Mouse (Mus musculus): ENCODE measurements around the gene Nt5c. TPM values are rescaled to one million over a fixed set of nuclear protein-coding genes. Genes with fewer than 3 reads are reported as not detected.

Nt5c gene
- polyA plus RNA-seq, 1 experiment: not detected

GRCm38 (mm10) chr11:115448998-115449397 is 42.7 kb downstream of the Nt5c start:
- Histone ChIP-seq H3K4me3 (ENCODE audit: insufficient read depth, low read depth, low read length) (no peak overlapping the region), H3K27ac (ENCODE audit: insufficient read depth, low read depth, low read length) (no peak overlapping the region), H3K4me1 (ENCODE audit: control insufficient read depth, insufficient read depth, low read length) (no peaks in the 10 kb centered on the region)
- no peak for TF ChIP-seq CTCF (IDR thresholded peaks at IDR 0.05; ENCODE audit: insufficient read depth, low read depth, low read length)
- TF ChIP-seq POLR2A (IDR thresholded peaks at IDR 0.05; ENCODE audit: insufficient read depth, low read depth, low read length): no peak
- 71% methylated on average over 7 of the region's 7 CpGs for WGBS

- Histone ChIP-seq H3K27ac (ENCODE audit: insufficient read depth, low read depth, low read length) (no peak overlapping the region), H3K4me3 (ENCODE audit: insufficient read depth, low read depth, low read length) (no peak overlapping the region), H3K4me1 (ENCODE audit: control insufficient read depth, insufficient read depth, low read length) (no peaks in the 10 kb centered on the region)
- 93% methylated on average over 16 of the region's 16 CpGs for WGBS
- no peak for TF ChIP-seq CTCF (IDR thresholded peaks at IDR 0.05; ENCODE audit: insufficient read depth, low read depth, low read length)
- no peak for TF ChIP-seq POLR2A (IDR thresholded peaks at IDR 0.05; ENCODE audit: insufficient read depth, low read depth, low read length)
These were observed 43.6 kb downstream of the Nt5c start for GRCm38 (mm10) chr11:115448075-115448474.

- 90% methylated on average over 11 of the region's 11 CpGs for WGBS
- TF ChIP-seq CTCF (IDR thresholded peaks at IDR 0.05; ENCODE audit: insufficient read depth, low read depth, low read length) (no peak), POLR2A (IDR thresholded peaks at IDR 0.05; ENCODE audit: insufficient read depth, low read depth, low read length) (no peak)
- H3K4me3 ChIP-seq (ENCODE audit: insufficient read depth, low read depth, low read length): no peak overlapping the region
These were observed 44.3 kb downstream of the Nt5c start for GRCm38 (mm10) chr11:115447321-115447885.

DNA sequence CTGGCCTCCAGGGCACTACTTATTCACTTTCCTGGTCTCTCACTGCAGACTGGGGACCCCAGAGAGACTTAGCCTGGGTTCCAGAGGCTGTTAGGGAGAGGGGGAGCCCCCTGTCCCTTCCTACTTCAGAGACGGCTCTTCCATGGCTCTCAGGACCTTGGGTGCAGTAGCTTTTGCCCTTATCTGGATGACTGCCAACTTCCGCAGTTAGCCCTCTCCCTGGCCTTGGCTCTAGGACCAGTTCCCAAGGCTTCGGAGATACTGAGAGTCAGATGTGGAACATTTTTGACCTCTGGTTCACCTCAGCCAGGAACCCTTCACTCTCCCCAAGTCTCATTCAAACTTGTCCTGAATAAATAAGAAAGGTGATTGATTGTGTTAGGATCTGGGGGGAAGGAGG is 44.8 kb downstream of the Nt5c start:
- WGBS: 76% methylated on average over 3 of the region's 3 CpGs
- TF ChIP-seq POLR2A (IDR thresholded peaks at IDR 0.05; ENCODE audit: insufficient read depth, low read depth, low read length): no peak
- no peak for TF ChIP-seq CTCF (IDR thresholded peaks at IDR 0.05; ENCODE audit: insufficient read depth, low read depth, low read length)
- Histone ChIP-seq H3K4me3 (ENCODE audit: insufficient read depth, low read depth, low read length) (no peak overlapping the region), H3K4me1 (ENCODE audit: control insufficient read depth, insufficient read depth, low read length) (no peaks in the 10 kb centered on the region), H3K27ac (ENCODE audit: insufficient read depth, low read depth, low read length) (no peak overlapping the region)

More at GRCm38 (mm10) chr11:115447321-115447885, 44.3 kb downstream of the Nt5c start:
- Histone ChIP-seq H3K27ac (ENCODE audit: insufficient read depth, low read depth, low read length) (no peak overlapping the region), H3K4me1 (ENCODE audit: control insufficient read depth, insufficient read depth, low read length) (no peaks in the 10 kb centered on the region)

- WGBS: 63% methylated on average over 15 of the region's 15 CpGs
- no peak overlapping the region for H3K27ac ChIP-seq (ENCODE audit: insufficient read depth, low read depth, low read length)
These were observed 50.2 kb downstream of the Nt5c start for GRCm38 (mm10) chr11:115441417-115441816.

More at GRCm38 (mm10) chr11:115441417-115441816, 50.2 kb downstream of the Nt5c start:
- Histone ChIP-seq H3K4me1 (ENCODE audit: control insufficient read depth, insufficient read depth, low read length) (peaks cover 1% of the 10 kb centered on the region), H3K4me3 (ENCODE audit: insufficient read depth, low read depth, low read length) (no peak overlapping the region)
- TF ChIP-seq CTCF (IDR thresholded peaks at IDR 0.05; ENCODE audit: insufficient read depth, low read depth, low read length): no peak
- TF ChIP-seq POLR2A (IDR thresholded peaks at IDR 0.05; ENCODE audit: insufficient read depth, low read depth, low read length): no peak

Other genes starting within 250 kb of the Nt5c start
- gene Grin2c, start 224.6 kb downstream of the Nt5c start, polyA plus RNA-seq (2012; ENCODE audit: insufficient read depth, insufficient read length, low replicate concordance, missing spikeins): not detected in 2 replicates
- not detected in 2 replicates for gene Fdxr, start 214.8 kb downstream of the Nt5c start, polyA plus RNA-seq (2012; ENCODE audit: insufficient read depth, insufficient read length, low replicate concordance, missing spikeins)
- not detected in 2 replicates for gene Fads6, start 194.2 kb downstream of the Nt5c start, polyA plus RNA-seq (2012; ENCODE audit: insufficient read depth, insufficient read length, low replicate concordance, missing spikeins)
- gene Otop2, start 184.7 kb downstream of the Nt5c start, polyA plus RNA-seq (2012; ENCODE audit: insufficient read depth, insufficient read length, low replicate concordance, missing spikeins): not detected in 2 replicates
- not detected in 2 replicates for gene Ush1g, start 169.8 kb downstream of the Nt5c start, polyA plus RNA-seq (2012; ENCODE audit: insufficient read depth, insufficient read length, low replicate concordance, missing spikeins)
- not detected in 2 replicates for gene Otop3, start 157.1 kb downstream of the Nt5c start, polyA plus RNA-seq (2012; ENCODE audit: insufficient read depth, insufficient read length, low replicate concordance, missing spikeins)
- gene Hid1, start 124.1 kb downstream of the Nt5c start, polyA plus RNA-seq (2012; ENCODE audit: insufficient read depth, insufficient read length, low replicate concordance, missing spikeins): not detected in 2 replicates
- gene Cdr2l, start 109.9 kb downstream of the Nt5c start, polyA plus RNA-seq (2012; ENCODE audit: insufficient read depth, insufficient read length, low replicate concordance, missing spikeins): not detected in 2 replicates
- not detected in 2 replicates for gene Mrpl58, start 88.1 kb downstream of the Nt5c start, polyA plus RNA-seq (2012; ENCODE audit: insufficient read depth, insufficient read length, low replicate concordance, missing spikeins)
- gene Atp5h, start 71.9 kb downstream of the Nt5c start, polyA plus RNA-seq (2012; ENCODE audit: insufficient read depth, insufficient read length, low replicate concordance, missing spikeins): not detected in 2 replicates
- not detected in 2 replicates for gene Kctd2, start 71.7 kb downstream of the Nt5c start, polyA plus RNA-seq (2012; ENCODE audit: insufficient read depth, insufficient read length, low replicate concordance, missing spikeins)
- not detected in 2 replicates for gene Trim80, start 51.3 kb downstream of the Nt5c start, polyA plus RNA-seq (2012; ENCODE audit: insufficient read depth, insufficient read length, low replicate concordance, missing spikeins)
- gene Slc16a5, start 29.4 kb downstream of the Nt5c start, polyA plus RNA-seq (2012; ENCODE audit: insufficient read depth, insufficient read length, low replicate concordance, missing spikeins): not detected in 2 replicates
- not detected in 2 replicates for gene Armc7, start 16.2 kb downstream of the Nt5c start, polyA plus RNA-seq (2012; ENCODE audit: insufficient read depth, insufficient read length, low replicate concordance, missing spikeins)
- not detected in 2 replicates for gene Jpt1, start 22.5 kb upstream of the Nt5c start, polyA plus RNA-seq (2012; ENCODE audit: insufficient read depth, insufficient read length, low replicate concordance, missing spikeins)
- gene Sumo2, start 44.4 kb upstream of the Nt5c start, polyA plus RNA-seq (2012; ENCODE audit: insufficient read depth, insufficient read length, low replicate concordance, missing spikeins): 478 TPM in 1 of 2 replicates, not detected in the other
- not detected in 2 replicates for gene Nup85, start 72.6 kb upstream of the Nt5c start, polyA plus RNA-seq (2012; ENCODE audit: insufficient read depth, insufficient read length, low replicate concordance, missing spikeins)
- not detected in 2 replicates for gene Mrps7, start 112.1 kb upstream of the Nt5c start, polyA plus RNA-seq (2012; ENCODE audit: insufficient read depth, insufficient read length, low replicate concordance, missing spikeins)
- gene Gga3, start 112.2 kb upstream of the Nt5c start, polyA plus RNA-seq (2012; ENCODE audit: insufficient read depth, insufficient read length, low replicate concordance, missing spikeins): 79.7 TPM in 1 of 2 replicates, not detected in the other
- gene Mif4gd, start 121.1 kb upstream of the Nt5c start, polyA plus RNA-seq (2012; ENCODE audit: insufficient read depth, insufficient read length, low replicate concordance, missing spikeins): not detected in 2 replicates
- not detected in 2 replicates for gene Slc25a19, start 136.4 kb upstream of the Nt5c start, polyA plus RNA-seq (2012; ENCODE audit: insufficient read depth, insufficient read length, low replicate concordance, missing spikeins)
- 264 TPM in 1 of 2 replicates, not detected in the other for gene Grb2, start 216.7 kb upstream of the Nt5c start, polyA plus RNA-seq (2012; ENCODE audit: insufficient read depth, insufficient read length, low replicate concordance, missing spikeins)